Mouse (Mus musculus): ENCODE measurements around the gene Ankrd53. TPM values are rescaled to one million over a fixed set of nuclear protein-coding genes. Genes with fewer than 3 reads are reported as not detected.
"Not testable (repeated sequence)": the region's sequence is repeated elsewhere in the genome, so short reads cannot be mapped to it uniquely, and the experiment has no call there.

Ankrd53 gene
- polyA plus RNA-seq, 1 experiment from 2014 or later = not detected

DNA sequence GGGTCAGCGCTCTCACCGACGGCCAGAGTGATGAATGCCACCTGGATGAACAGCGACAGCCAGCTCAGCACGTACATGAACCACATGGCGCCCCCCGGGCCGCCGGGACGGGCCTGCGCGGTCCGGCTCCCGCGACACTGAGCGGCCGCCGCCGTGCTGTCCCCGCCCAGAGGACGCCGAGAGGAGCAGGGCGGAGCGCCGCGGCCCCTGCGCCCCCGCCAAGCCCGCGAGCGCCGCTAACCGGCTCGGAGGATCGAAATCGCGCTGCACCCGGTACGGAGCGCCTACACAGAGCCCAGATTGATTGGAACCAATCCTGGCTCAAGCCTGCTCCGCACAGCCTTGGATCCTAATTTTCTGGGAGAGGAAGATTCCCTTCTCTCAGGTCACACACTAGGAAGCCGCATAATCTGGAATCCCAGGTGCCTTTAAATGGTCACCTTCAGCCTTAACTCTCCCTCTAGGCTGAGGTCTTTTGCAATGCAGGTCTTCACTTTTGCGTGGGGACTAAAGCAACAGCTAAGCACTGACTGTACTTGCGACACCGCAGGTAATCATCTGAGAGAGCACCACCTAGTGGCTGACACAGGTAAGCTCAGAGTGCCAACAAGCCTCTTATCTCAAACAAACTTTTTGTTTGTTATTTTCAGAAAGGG, 13.3 kb downstream of the Ankrd53 start, which contains the start of gene Tex261:
Tex261 (minus strand) TSS at position 176 of the 656 bp plus-strand sequence.
- Histone ChIP-seq H3K4me1 (ENCODE audit: control insufficient read depth, insufficient read depth, low read length) (peaks cover 14% of the 10 kb centered on the region), H3K9me3 (ENCODE audit: control insufficient read depth, low read length) (no peaks in the 10 kb centered on the region), H3K36me3 (ENCODE audit: control insufficient read depth, insufficient read depth, low read length) (no peaks in the 10 kb centered on the region), H3K4me2 (peak within 1 kb of the TSS; percentile 90), H3K27ac (ENCODE audit: low read depth, low read length) (no peak within 1 kb of the TSS), H3K27me3 (ENCODE audit: control insufficient read depth, insufficient read depth, low read length) (no peaks in the 10 kb centered on the region), H3K9ac (ENCODE audit: low read length) (peak within 1 kb of the TSS; percentile 95), H3K4me3 (ENCODE audit: low read depth, low read length) (peak within 1 kb of the TSS; percentile 94)
- under 1% methylated on average over 45 of the region's 45 CpGs for WGBS
- peak; percentile 99 for DNase-seq (ENCODE audit: low spot score, missing footprints)
- peak; percentile 96 for ATAC-seq (ENCODE audit: low FRiP score)

DNA sequence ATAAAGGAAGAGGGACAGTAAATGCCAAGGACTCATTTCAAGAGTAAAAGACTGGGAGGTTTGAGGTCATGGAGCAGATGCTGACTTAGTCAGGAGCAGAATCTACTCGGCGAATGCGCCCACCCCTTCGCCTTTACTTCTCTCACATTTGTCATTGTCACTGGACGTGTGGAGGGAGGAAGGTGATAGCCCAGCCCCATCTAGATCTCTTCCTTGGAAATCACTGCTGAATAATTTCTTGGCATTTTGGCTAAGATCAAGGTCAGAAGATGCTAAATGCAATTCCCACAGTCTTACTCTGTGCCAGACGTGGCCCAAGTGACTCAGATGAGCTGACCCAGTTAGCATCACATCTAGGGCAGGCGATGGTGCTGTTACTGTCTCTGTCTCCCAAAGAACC, 15.9 kb downstream of the Ankrd53 start:
- Histone ChIP-seq H3K27me3 (ENCODE audit: control insufficient read depth, insufficient read depth, low read length) (no peaks in the 10 kb centered on the region), H3K9me3 (ENCODE audit: control insufficient read depth, low read length) (no peaks in the 10 kb centered on the region), H3K36me3 (ENCODE audit: control insufficient read depth, insufficient read depth, low read length) (no peaks in the 10 kb centered on the region), H3K4me1 (ENCODE audit: control insufficient read depth, insufficient read depth, low read length) (peaks cover 14% of the 10 kb centered on the region), H3K27ac (ENCODE audit: low read depth, low read length) (no peak overlapping the region), H3K9ac (ENCODE audit: low read length) (no peak overlapping the region), H3K4me2 (no peak overlapping the region), H3K4me3 (ENCODE audit: low read depth, low read length) (no peak overlapping the region)
- 85% methylated on average over 7 of the region's 7 CpGs for WGBS
- no peak for ATAC-seq (ENCODE audit: low FRiP score)
- DNase-seq (ENCODE audit: low spot score, missing footprints) = no peak

DNA sequence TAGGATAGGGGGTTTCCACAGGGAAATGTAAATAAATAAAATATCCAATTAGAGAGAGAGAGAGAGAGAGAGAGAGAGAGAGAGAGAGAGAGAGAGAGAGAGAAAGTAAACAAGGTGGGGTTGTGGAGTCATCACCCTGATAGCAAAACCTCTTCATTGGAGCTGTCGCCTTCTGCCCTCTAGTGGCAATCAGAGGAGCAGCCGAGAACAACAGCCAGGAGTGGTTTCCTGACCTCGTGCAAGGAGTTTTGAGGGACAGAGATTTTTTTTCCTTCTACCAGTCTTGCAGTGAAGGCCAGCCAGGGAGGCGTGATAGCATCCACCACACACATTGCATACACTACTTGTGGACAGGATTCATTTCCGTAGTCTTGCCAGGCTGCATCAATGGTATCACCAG, 16.6 kb downstream of the Ankrd53 start:
- Histone ChIP-seq H3K4me3 (ENCODE audit: low read depth, low read length) (no peak overlapping the region), H3K36me3 (ENCODE audit: control insufficient read depth, insufficient read depth, low read length) (no peaks in the 10 kb centered on the region), H3K27me3 (ENCODE audit: control insufficient read depth, insufficient read depth, low read length) (no peaks in the 10 kb centered on the region), H3K9me3 (ENCODE audit: control insufficient read depth, low read length) (no peaks in the 10 kb centered on the region), H3K9ac (ENCODE audit: low read length) (no peak overlapping the region), H3K4me1 (ENCODE audit: control insufficient read depth, insufficient read depth, low read length) (peaks cover 10% of the 10 kb centered on the region), H3K4me2 (no peak overlapping the region), H3K27ac (ENCODE audit: low read depth, low read length) (no peak overlapping the region)
- ATAC-seq (ENCODE audit: low FRiP score) (no peak), DNase-seq (ENCODE audit: low spot score, missing footprints) (peak; percentile 89)
- whole genome bisulfite sequencing = 5% methylated on average over 5 of the region's 5 CpGs

DNA sequence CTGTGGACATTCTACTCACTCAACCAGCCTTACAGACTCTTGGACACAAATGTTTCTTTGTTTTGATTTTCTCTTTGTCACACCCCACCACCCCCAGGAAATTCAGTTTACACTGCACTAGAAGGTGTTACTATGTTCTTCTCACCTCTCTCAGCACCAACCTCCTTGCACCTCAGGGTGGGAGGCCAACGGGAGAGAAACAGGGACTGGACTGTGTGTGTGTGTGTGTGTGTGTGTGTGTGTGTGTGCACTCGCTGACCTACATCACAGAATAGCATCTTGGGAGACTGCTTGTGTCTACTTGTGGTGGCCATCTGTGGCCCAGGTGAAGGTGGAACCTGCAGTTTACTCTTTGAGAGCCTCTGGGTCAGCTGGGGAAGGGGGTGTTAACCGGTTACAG, 24.0 kb downstream of the Ankrd53 start:
- no peaks in the 10 kb centered on the region for H3K4me1 ChIP-seq (ENCODE audit: control insufficient read depth, insufficient read depth, low read length)
- no peaks in the 10 kb centered on the region for H3K9me3 ChIP-seq (ENCODE audit: control insufficient read depth, low read length)
- no peak overlapping the region for H3K27ac ChIP-seq (ENCODE audit: low read depth, low read length)
- WGBS = 85% methylated on average over 3 of the region's 3 CpGs
- H3K27me3 ChIP-seq (ENCODE audit: control insufficient read depth, insufficient read depth, low read length) = no peaks in the 10 kb centered on the region
- no peak for DNase-seq (ENCODE audit: low spot score, missing footprints)
- no peaks in the 10 kb centered on the region for H3K36me3 ChIP-seq (ENCODE audit: control insufficient read depth, insufficient read depth, low read length)
- no peak overlapping the region for H3K9ac ChIP-seq (ENCODE audit: low read length)
- ATAC-seq (ENCODE audit: low FRiP score) = no peak
- H3K4me2 ChIP-seq = no peak overlapping the region
- no peak overlapping the region for H3K4me3 ChIP-seq (ENCODE audit: low read depth, low read length)

DNA sequence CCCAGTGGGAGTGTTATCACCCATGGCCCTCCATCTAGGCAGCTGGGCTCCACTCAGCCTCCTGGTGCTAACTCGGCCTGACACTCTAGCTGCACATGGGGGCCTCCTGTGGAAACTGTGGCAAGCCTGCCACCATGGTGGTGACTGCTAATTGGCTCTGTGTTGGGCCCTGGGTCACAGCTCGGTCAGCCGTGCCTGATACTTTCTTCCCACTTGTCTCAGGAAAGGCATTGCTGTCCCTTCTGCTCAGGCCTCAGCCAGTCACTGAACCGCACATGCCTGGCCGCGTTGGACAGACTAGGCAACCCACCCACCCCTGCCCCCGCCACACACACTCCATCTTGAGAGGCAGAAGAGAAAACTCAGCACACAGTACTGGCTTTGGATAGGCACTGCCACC, 26.1 kb downstream of the Ankrd53 start:
- no peak for DNase-seq (ENCODE audit: low spot score, missing footprints)
- no peak overlapping the region for H3K4me3 ChIP-seq (ENCODE audit: low read depth, low read length)
- H3K27me3 ChIP-seq (ENCODE audit: control insufficient read depth, insufficient read depth, low read length) = no peaks in the 10 kb centered on the region
- ATAC-seq (ENCODE audit: low FRiP score) = peak; percentile 33; the same call in 1 of the 2 replicates
- 48% methylated on average over 7 of the region's 7 CpGs for whole genome bisulfite sequencing
- no peaks in the 10 kb centered on the region for H3K4me1 ChIP-seq (ENCODE audit: control insufficient read depth, insufficient read depth, low read length)
- no peaks in the 10 kb centered on the region for H3K9me3 ChIP-seq (ENCODE audit: control insufficient read depth, low read length)
- H3K36me3 ChIP-seq (ENCODE audit: control insufficient read depth, insufficient read depth, low read length) = no peaks in the 10 kb centered on the region
- no peak overlapping the region for H3K9ac ChIP-seq (ENCODE audit: low read length)
- H3K27ac ChIP-seq (ENCODE audit: low read depth, low read length) = no peak overlapping the region
- H3K4me2 ChIP-seq = no peak overlapping the region

DNA sequence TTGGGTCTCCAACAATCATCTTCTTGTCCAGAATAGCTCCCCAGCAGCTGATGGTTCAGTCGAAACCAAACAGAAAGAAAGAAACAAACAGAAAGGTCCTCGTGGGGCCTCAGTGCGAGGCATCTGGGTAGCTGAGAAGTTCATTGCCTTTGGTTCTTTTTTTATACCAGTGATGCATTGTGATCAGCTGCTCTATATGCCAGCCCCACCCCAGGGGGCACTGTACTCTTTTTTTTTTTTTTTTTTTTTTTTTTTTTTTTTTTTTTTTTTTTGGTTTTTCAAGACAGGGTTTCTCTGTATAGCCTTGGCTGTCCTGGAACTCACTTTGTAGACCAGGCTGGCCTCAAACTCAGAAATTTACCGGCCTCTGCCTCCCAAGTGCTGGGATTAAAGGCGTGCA, 28.1 kb downstream of the Ankrd53 start:
- not testable (repeated sequence) for H3K27ac ChIP-seq (ENCODE audit: low read depth, low read length); H3K4me1 ChIP-seq (ENCODE audit: control insufficient read depth, insufficient read depth, low read length); H3K9ac ChIP-seq (ENCODE audit: low read length); H3K4me2 ChIP-seq; H3K36me3 ChIP-seq (ENCODE audit: control insufficient read depth, insufficient read depth, low read length); H3K27me3 ChIP-seq (ENCODE audit: control insufficient read depth, insufficient read depth, low read length); ATAC-seq (ENCODE audit: low FRiP score); H3K9me3 ChIP-seq (ENCODE audit: control insufficient read depth, low read length); H3K4me3 ChIP-seq (ENCODE audit: low read depth, low read length); DNase-seq (ENCODE audit: low spot score, missing footprints)
- 89% methylated on average over 5 of the region's 5 CpGs for WGBS

DNA sequence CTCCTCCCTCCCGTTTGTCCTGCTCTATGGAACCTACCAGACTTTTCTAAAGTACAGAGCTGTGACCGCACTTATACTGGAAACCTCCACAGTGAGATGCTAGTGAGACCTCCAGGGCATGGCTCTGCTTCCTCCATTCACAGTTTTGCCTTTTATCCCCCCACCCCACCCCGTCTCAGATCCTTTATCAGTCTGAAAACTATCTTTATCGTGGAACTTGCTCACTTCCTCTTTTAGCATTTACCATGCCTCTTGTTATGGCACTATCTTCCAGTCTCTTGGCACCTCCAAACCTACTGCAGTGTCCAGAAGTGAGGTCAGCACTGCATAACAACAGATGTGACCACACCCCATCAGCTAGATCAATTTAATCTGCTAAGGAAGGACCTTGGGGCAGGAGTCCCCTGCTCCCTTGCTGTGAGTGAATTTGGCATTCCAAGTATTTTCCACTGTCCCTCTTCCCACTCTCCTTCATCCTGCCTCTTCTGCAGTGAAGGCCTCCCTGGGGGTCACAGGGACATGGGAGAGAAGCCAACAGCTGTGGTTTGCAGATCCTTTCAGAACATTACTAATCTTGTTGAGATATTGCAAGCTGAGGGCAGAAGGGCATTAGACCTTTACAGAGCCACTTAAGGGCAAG, 28.9 kb downstream of the Ankrd53 start:
- H3K27me3 ChIP-seq (ENCODE audit: control insufficient read depth, insufficient read depth, low read length) = no peaks in the 10 kb centered on the region
- H3K9me3 ChIP-seq (ENCODE audit: control insufficient read depth, low read length) = no peaks in the 10 kb centered on the region
- H3K4me2 ChIP-seq = no peak overlapping the region
- DNase-seq (ENCODE audit: low spot score, missing footprints) (no peak), ATAC-seq (ENCODE audit: low FRiP score) (no peak)
- H3K9ac ChIP-seq (ENCODE audit: low read length) = no peak overlapping the region
- H3K4me1 ChIP-seq (ENCODE audit: control insufficient read depth, insufficient read depth, low read length) = peaks cover 3% of the 10 kb centered on the region; the same call in 1 of the 2 replicates
- 74% methylated on average over 4 of the region's 4 CpGs for WGBS
- H3K4me3 ChIP-seq (ENCODE audit: low read depth, low read length) = no peak overlapping the region
- no peaks in the 10 kb centered on the region for H3K36me3 ChIP-seq (ENCODE audit: control insufficient read depth, insufficient read depth, low read length)
- no peak overlapping the region for H3K27ac ChIP-seq (ENCODE audit: low read depth, low read length)

DNA sequence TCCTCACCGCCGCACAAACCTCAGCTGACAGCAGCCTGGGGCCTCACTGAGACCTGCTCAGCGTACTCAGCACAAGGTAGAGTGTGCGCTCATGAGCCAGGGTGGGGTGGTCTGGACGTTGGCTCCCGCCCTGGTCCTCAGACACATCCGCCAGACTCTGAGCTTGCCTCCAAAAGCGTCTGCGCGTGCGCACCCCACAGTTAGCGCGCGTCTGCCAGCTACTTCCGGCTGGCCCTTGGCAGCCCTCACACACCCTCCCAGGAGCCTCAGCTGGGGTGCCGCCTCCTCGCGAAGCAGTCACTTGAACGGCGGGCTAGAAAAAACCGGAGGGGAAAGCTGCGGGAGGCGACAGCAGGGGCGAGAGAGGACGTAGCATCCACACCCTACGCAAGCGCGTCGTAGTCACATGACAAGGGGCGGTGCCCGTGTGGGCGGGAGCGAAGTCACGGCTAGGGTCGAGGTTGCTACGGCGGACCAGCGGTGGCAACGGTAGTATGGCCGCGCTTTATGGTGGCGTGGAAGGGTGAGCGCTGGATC, 32.4 kb downstream of the Ankrd53 start, which contains the start of gene Nagk:
Nagk (plus strand) TSS at position 223 of the 537 bp plus-strand sequence.
- peaks cover 3% of the 10 kb centered on the region; the same call in 1 of the 2 replicates for H3K4me1 ChIP-seq (ENCODE audit: control insufficient read depth, insufficient read depth, low read length)
- H3K4me2 ChIP-seq = peak within 1 kb of the TSS; percentile 97
- DNase-seq (ENCODE audit: low spot score, missing footprints) (peak; percentile 99), ATAC-seq (ENCODE audit: low FRiP score) (peak; percentile 97)
- no peaks in the 10 kb centered on the region for H3K9me3 ChIP-seq (ENCODE audit: control insufficient read depth, low read length)
- no peaks in the 10 kb centered on the region for H3K36me3 ChIP-seq (ENCODE audit: control insufficient read depth, insufficient read depth, low read length)
- H3K9ac ChIP-seq (ENCODE audit: low read length) = peak within 1 kb of the TSS; percentile 84
- H3K27ac ChIP-seq (ENCODE audit: low read depth, low read length) = peak within 1 kb of the TSS; percentile 92
- no peaks in the 10 kb centered on the region for H3K27me3 ChIP-seq (ENCODE audit: control insufficient read depth, insufficient read depth, low read length)
- H3K4me3 ChIP-seq (ENCODE audit: low read depth, low read length) = peak within 1 kb of the TSS; percentile 68
- under 1% methylated on average over 43 of the region's 43 CpGs for WGBS

DNA sequence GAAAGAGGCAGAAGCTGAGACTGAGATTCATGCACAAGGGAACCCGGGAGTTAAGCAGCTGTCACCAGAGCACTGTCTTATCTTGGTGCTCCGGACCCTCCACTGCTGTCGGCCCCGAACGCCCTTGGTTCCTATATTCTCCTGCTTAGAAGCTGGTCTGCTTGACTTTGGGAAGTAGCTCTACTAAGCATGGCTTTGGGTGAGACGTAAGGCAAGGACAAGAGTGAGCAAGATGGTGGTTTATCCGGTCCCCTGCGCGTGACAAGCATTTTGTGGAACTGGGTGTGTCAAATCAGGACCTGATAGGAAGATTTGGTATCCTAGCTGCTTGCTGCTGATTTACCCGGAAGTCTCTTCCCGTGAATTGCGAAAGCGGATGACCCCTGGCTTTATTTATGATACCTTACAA, 33.1 kb downstream of the Ankrd53 start:
- Histone ChIP-seq H3K27ac (ENCODE audit: low read depth, low read length) (peak overlapping the region; percentile 92), H3K27me3 (ENCODE audit: control insufficient read depth, insufficient read depth, low read length) (no peaks in the 10 kb centered on the region), H3K4me3 (ENCODE audit: low read depth, low read length) (peak overlapping the region; percentile 68), H3K9ac (ENCODE audit: low read length) (peak overlapping the region; percentile 84), H3K4me1 (ENCODE audit: control insufficient read depth, insufficient read depth, low read length) (peaks cover 3% of the 10 kb centered on the region; the same call in 1 of the 2 replicates), H3K36me3 (ENCODE audit: control insufficient read depth, insufficient read depth, low read length) (no peaks in the 10 kb centered on the region), H3K9me3 (ENCODE audit: control insufficient read depth, low read length) (no peaks in the 10 kb centered on the region), H3K4me2 (peak overlapping the region; percentile 97)
- whole genome bisulfite sequencing = 22% methylated on average over 13 of the region's 13 CpGs
- DNase-seq (ENCODE audit: low spot score, missing footprints) (no peak), ATAC-seq (ENCODE audit: low FRiP score) (no peak)

Data from midbrain, embryonic 11.5 days (tissue).